Mouse (Mus musculus) midbrain, embryonic 14.5 days (tissue): Measurements from ENCODE around the gene Adgb. TPM values are rescaled to one million over a fixed set of nuclear protein-coding genes. Genes with fewer than 3 reads are reported as not detected.
A peak's percentile ranks its signal among the peaks of the same experiment; 100 is the strongest.

Source experiments
- ATAC-seq: fragments of 200-750 bp; cut with Nextera tagmentation; 2 replicates; pipeline ENCODE4 v1.8.0; 2017; ENCODE audit warnings: moderate number of reproducible peaks, moderate library complexity; ENCODE audit not compliant: low FRiP score, low TSS enrichment
- DNase-seq: peaks from one replicate; pipeline ENCODE4 v3.0.0-alpha.2; 2015
- H3K27ac ChIP-seq: fragments of 300-500 bp; sonication (generic); replicated peaks from 2 replicates; pipeline ENCODE4 v1.5.1; 2014; ENCODE audit warnings: mild to moderate bottlenecking, low read depth, low read length, moderate library complexity
- H3K27me3 ChIP-seq: fragments of 300-500 bp; sonication (generic); 2 replicates; pipeline ENCODE4 v1.6.1; 2014; ENCODE audit warnings: low read length, control low read depth, mixed read lengths; ENCODE audit not compliant: control insufficient read depth, insufficient read depth
- H3K36me3 ChIP-seq: fragments of 300-500 bp; sonication (generic); 2 replicates; pipeline ENCODE4 v1.6.1; 2014; ENCODE audit warnings: low read length, control low read depth; ENCODE audit not compliant: control insufficient read depth, insufficient read depth
- H3K4me1 ChIP-seq: fragments of 300-500 bp; sonication (generic); 2 replicates; pipeline ENCODE4 v1.6.1; 2014; ENCODE audit warnings: mild to moderate bottlenecking, antibody characterized with exemption, low read length, control low read depth; ENCODE audit not compliant: control insufficient read depth, insufficient read depth
- H3K4me2 ChIP-seq: fragments of 300-500 bp; sonication (generic); 2 replicates; pipeline ENCODE4 v1.6.1; 2014; ENCODE audit warnings: mild to moderate bottlenecking, low read length, moderate library complexity
- H3K4me3 ChIP-seq: fragments of 300-500 bp; sonication (generic); replicated peaks from 2 replicates; pipeline ENCODE4 v1.5.1; 2014; ENCODE audit warnings: low read depth, low read length
- H3K9ac ChIP-seq: fragments of 300-500 bp; sonication (generic); replicated peaks from 2 replicates; pipeline ENCODE4 v1.6.1; 2014; ENCODE audit warnings: mild to moderate bottlenecking, low read length, moderate library complexity
- H3K9me3 ChIP-seq: fragments of 300-500 bp; sonication (generic); 2 replicates; pipeline ENCODE4 v1.6.1; 2016; ENCODE audit warnings: low read length, control low read depth, mixed read lengths; ENCODE audit not compliant: control insufficient read depth
- WGBS: fragments of 180-500 bp; shearing (Covaris S2); extraction: QIAGEN DNeasy Blood & Tissue Kit; methylation state at CpG from one replicate; pipeline ENCODE4 v1.1.7; 2014; 5-methylcytosine and 5-hydroxymethylcytosine counted together
- polyA plus RNA-seq: library from polyadenylated mRNA; unstranded; fragments of >200 nt; fragmentation: Nextera tagmentation; extraction: Ambion mirVana; gene quantifications from 2 replicates; pipeline ENCODE4 v1.2.1, GENCODE M21; 2014

Gene Adgb
- polyA plus RNA-seq, 1 experiment from 2014 or later = 0.36 TPM

GRCm38 (mm10) chr10:10300915-10301439 lies 171.1 kb downstream of the Adgb start:
- Histone ChIP-seq H3K36me3 (no peaks in the 10 kb centered on the region), H3K27me3 (no peaks in the 10 kb centered on the region), H3K9me3 (no peaks in the 10 kb centered on the region), H3K4me2 (no peak overlapping the region), H3K27ac (no peak overlapping the region), H3K4me3 (no peak overlapping the region), H3K9ac (no peak overlapping the region), H3K4me1 (no peaks in the 10 kb centered on the region)
- DNase-seq (peak; percentile 31), ATAC-seq (no peak)
- WGBS = 10% methylated on average over 8 of the region's 8 CpGs

GRCm38 (mm10) chr10:10299987-10300386 lies 172.1 kb downstream of the Adgb start:
- no peak overlapping the region for H3K4me3 ChIP-seq
- no peaks in the 10 kb centered on the region for H3K4me1 ChIP-seq
- H3K4me2 ChIP-seq = no peak overlapping the region
- DNase-seq = no peak
- WGBS = 76% methylated on average over 4 of the region's 4 CpGs
- no peak for ATAC-seq
- H3K27ac ChIP-seq = no peak overlapping the region
- H3K9ac ChIP-seq = no peak overlapping the region
- H3K36me3 ChIP-seq = no peaks in the 10 kb centered on the region
- H3K27me3 ChIP-seq = no peaks in the 10 kb centered on the region
- H3K9me3 ChIP-seq = no peaks in the 10 kb centered on the region

GRCm38 (mm10) chr10:10287221-10287867 lies 184.8 kb downstream of the Adgb start:
- no peak for DNase-seq
- no peak overlapping the region for H3K4me2 ChIP-seq
- 57% methylated on average over 2 of the region's 2 CpGs for WGBS
- no peaks in the 10 kb centered on the region for H3K9me3 ChIP-seq
- no peaks in the 10 kb centered on the region for H3K27me3 ChIP-seq
- ATAC-seq = no peak
- no peak overlapping the region for H3K9ac ChIP-seq
- H3K4me1 ChIP-seq = no peaks in the 10 kb centered on the region
- no peak overlapping the region for H3K27ac ChIP-seq
- H3K4me3 ChIP-seq = no peak overlapping the region
- no peaks in the 10 kb centered on the region for H3K36me3 ChIP-seq

Other genes starting within 250 kb of the Adgb start
- gene Rab32, start 85.9 kb upstream of the Adgb start, polyA plus RNA-seq = 1.6 and 4.4 TPM in 2 replicates
- gene Gm10944, start 209.0 kb upstream of the Adgb start, polyA plus RNA-seq = not detected in 2 replicates